Mouse (Mus musculus) embryonic fibroblast, embryonic 13.5 days (primary cell): ENCODE results near the gene Ophn1.

Experiments used
- CTCF ChIP-seq: IDR thresholded peaks from 2 replicates; pipeline ENCODE4 v1.5.1; 2011; ENCODE audit warnings: mild to moderate bottlenecking, control low read depth, low read length, moderate library complexity, borderline replicate concordance; ENCODE audit not compliant: insufficient read depth
- POLR2A ChIP-seq: IDR thresholded peaks from 2 replicates; pipeline ENCODE4 v1.6.1; 2011; ENCODE audit warnings: low read depth, mild to moderate bottlenecking, control low read depth, low read length, moderate library complexity

DNA sequence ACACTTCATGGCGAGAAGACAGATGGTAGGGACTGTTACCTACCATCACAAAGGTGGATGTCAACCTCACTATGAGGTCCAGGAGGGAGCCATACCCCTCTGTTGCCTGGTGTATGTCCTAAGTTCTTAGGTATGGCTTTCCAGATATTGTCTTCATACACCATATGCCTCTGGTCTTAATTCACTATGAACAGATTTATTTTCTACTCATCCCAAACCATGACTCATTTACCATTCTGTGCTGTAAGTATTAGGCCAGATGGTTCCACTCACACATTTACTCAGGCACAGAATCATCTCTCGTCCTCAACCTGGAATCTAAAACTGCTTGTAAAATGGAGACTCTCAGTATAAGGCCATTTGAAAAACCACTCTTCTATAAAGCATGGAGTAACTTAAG lies 135.7 kb downstream of the Ophn1 start:
- TF ChIP-seq CTCF (no peak), POLR2A (no peak)
